Mouse (Mus musculus) T-cell, adult 2 months (primary cell): ENCODE data around the gene Rbl2.

ENCODE experiments used
- DNase-seq: peaks from one replicate; pipeline ENCODE4 v3.0.0; 2022; ENCODE audit warnings: low spot score

Gene Rbl2

DNA sequence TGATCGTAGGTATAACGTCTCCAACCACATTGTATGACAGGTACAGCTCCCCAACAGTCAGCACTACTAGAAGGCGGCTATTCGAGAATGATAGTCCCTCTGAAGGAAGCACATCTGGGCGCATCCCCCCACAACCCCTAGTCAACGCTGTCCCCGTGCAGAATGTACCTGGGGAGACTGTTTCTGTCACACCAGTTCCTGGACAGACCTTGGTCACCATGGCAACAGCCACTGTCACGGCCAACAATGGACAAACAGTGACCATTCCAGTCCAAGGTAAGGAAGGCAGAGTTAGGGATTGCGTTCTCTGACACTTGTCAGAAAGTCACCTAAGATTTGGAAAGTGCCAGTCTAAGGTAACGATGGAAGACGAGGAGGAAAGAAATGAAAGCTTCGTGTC is 36.4 kb downstream of the Rbl2 start:
- no peak for DNase-seq

- peak; percentile 26 for DNase-seq
Observed at GRCm38 (mm10) chr8:91111868-91112477, 42.1 kb downstream of the Rbl2 start.

- DNase-seq = no peak
Observed at GRCm38 (mm10) chr8:91114428-91114827, 44.6 kb downstream of the Rbl2 start.

GRCm38 (mm10) chr8:91114910-91115309 is 45.1 kb downstream of the Rbl2 start:
- DNase-seq = no peak

DNA sequence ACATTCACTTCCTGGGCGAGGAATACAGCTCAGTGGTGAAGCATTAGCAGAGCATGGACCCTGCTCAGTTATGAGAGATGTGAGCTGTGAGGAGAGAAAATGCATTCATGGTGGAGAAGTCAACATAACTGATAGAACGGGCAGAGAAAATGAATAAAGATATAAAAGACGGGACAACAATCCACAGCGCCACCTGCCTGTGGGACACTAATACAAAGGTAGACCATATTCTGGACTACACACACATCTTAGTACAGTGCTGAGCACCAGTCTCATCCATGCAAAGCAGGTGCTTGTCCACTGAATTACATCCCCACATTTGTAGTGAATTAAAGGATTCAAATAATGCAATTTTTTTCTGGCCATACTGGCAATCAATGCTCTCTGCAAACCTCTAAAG is 47.7 kb downstream of the Rbl2 start:
- DNase-seq = no peak

GRCm38 (mm10) chr8:91118131-91118530 is 48.3 kb downstream of the Rbl2 start:
- DNase-seq = no peak

GRCm38 (mm10) chr8:91124315-91124714 is 54.5 kb downstream of the Rbl2 start:
- no peak for DNase-seq

- no peak for DNase-seq
Observed at GRCm38 (mm10) chr8:91126786-91127185, 56.9 kb downstream of the Rbl2 start.

DNA sequence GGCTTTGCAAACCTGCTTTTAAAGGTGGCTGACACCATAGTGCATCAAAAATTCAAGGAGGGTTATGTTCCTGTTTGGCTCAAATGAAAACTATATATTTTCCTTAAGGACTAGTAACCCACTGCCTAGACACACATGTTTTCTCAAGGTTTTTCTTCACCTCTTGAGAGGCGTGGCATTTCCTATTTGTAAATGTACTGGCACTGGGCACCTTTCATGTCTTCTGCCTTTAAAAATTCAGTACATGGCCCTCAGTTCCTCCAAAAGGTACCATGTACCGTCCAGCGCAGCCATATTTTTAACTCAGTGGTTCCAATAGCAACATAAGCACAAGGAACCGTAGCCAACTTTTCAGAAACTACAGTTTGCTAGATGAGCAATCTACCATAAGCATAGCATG is 62.9 kb downstream of the Rbl2 start:
- DNase-seq = no peak

DNA sequence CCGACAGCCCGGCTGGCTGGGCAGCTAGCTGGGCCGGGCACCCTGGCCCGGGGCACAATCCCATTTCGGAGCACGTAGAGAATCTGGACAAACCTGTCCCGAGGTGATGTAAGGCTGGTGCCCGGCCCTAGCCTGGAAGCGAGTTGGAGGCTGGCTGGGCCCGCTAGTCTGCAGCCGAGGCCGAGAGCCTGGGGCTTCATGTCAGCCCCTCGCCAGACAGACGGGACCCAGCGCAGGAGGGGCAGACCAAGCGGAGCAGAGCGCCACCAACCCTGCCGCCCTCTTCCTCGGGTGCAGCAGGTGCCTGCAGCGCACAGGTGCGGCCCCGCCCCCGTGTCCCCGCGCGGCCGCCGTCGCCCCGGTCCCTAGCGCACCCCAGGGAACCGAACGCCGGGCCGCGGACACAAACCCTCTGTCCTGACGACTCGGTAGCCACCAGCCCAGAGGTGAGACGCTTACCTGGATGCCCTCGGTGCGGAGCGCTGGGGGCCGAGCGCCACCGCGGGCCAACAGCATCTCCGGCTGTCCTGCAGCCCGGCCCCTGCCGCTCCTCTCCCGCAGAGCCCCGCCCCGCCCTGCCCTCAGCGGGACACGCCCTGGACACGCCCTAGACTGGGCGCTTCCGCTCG is 63.7 kb downstream of the Rbl2 start:
- no peak for DNase-seq

- peak; percentile 97 for DNase-seq
Observed at GRCm38 (mm10) chr8:91134070-91134475, 64.2 kb downstream of the Rbl2 start.

DNA sequence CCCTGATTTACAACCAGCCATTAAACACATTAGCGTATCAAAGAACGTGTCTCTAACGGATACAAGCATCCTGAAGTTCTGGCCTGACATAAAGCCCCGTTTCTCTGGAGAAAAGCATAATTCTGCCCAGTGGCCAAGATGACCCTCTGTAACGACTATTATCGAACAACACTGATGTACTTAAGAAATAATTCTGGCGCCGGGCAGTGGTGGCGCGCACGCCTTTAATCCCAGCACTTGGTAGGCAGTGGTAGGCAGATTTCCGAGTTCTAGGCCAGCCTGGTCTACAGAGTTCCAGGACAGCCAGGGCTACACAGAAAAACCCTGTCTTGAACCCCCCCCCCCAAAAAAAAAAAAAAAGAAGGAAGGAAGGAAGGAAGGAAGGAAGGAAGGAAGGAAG is 64.8 kb downstream of the Rbl2 start:
- DNase-seq = no peak

DNA sequence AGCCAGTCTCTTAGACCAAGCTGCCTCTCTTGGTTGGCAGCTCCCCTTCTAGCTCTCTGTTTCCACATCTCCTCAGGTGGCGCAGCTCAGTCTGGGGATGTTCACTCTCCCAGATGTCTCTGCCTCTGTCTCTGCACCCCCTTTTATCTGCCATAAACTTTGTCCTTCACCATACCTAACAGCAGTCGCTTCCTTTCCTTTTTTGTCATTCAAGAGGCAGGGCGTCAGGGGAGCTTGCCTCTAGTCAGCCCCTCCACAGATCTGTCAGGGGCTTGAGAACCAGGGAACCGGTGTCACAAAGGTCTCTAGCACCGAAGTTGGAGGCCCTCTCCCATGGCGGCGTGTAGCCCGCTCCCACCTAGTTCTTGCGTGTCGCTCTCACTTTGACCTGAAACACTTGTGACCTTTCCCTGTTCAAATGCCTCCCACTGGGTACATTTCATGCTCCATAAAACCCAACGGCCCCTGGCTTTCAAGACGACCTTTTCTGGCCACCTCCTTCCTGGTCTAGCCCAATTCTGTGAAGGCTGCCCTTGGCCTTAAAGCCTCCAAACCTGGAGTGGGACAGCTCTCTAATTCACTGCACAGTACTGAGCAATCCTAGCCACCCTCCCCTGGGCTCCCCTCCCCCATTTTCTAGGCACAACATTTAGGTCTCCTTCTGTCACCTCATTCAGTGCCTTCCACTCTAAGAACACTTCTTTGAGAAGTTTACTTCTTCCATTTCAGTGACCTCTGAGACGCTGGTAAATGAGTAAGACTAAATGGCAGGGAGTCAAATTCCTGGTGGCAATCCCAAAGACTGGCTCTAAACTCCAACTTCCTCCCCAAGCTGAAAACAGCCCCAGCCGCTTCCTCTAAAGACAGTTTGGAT is 65.7 kb downstream of the Rbl2 start:
- no peak for DNase-seq

DNA sequence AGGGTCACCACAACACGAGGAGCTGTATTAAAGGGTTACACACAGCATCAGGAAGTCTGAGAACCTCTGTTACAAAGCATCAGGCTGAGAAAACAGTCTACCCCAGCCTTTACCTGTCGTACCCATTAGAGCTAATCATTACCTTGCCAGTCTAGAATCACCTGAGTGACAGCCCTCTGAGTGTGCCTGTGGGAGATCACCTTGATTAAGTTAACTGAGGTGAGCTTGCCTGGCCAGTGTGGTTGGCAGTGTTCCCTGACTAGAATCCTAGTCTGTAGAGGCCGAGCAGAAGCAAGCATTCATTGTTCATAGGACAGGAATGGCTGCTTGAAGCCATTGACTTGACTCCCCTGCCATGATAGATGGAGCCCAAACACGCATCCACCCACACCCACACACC is 71.0 kb downstream of the Rbl2 start:
- no peak for DNase-seq

DNA sequence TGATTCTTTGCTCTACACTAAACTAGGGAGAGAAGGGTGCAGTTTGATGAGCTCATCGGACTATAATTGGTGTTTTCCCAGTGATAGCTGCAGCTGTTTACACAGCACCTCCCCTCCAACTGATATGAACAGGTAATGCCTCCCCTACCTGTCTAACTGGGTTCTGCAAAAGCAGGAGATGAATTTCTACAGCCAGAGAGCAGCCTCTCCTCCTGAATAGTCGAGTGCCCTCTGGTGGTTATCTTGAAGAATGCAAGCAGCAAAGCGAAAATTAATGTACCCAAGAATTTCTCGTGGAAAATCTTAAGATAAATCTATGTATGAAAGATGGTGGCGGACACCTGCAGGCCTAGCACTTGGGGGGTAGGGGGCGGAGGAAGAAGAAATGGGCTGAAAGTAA is 77.9 kb downstream of the Rbl2 start:
- DNase-seq = peak; percentile 45

DNA sequence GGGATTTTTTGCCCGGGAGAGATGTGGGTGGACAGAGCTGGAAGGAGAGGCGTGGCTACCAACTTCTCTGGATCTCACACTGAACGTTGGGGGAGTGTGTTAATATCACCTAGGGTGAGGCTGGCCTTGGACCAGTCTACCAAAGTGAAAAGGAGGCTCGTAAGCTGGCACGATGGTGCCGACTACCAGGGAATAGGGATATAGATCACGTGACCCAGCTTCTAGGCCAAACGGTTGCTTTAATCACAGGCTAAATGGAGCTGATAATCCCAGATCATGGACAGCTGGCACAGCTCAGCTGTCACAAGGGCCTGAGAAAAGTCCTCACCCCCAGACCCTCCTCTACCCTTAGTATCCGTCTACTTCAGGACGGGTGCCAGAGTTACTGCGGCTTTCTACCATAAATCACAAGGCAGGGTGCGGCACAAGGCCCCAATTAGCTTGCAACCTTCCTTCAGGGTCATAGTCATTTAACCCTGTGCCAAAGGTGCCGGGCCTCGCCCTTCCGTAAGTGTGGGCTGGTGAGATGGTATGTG is 78.9 kb downstream of the Rbl2 start:
- DNase-seq = no peak

GRCm38 (mm10) chr8:91149298-91149697 is 79.4 kb downstream of the Rbl2 start:
- no peak for DNase-seq

DNA sequence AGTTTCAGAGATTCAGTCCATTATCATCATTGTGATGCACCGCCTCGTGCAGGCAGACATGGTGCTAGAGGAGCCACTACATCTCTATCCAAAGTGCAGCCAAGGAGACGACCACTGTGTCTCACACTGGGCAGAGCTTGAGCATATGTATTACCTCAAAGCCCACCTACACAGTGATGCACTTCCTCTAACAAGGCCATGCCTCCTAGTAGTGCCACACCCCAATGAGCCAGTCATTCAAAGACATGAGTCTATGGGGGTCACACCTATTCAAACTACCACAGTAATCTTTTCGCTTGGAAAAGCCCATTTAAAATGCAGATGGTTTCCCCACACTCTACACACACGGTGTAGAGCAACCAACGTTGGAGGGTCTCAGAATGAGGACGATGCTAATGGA is 81.7 kb downstream of the Rbl2 start:
- DNase-seq = no peak

DNA sequence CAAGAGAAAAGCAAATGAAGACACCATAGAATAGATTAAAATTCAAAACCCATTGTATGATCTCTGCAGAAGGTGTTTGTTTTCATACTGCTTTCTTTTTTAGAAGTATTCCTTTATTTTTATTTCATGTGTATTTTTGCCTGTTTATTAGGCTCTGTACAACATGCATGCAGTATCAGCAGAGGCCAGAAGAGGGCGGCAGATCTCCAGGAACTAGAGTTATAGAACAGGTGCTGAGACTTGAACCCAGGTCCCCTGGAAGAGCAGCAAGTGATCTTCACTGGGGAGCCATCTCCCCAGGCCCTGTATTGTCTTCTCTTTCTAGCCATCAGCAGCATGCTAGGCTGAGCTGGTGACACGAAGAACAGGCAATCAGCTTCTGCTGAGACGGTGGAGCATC is 84.0 kb downstream of the Rbl2 start:
- DNase-seq = no peak

DNA sequence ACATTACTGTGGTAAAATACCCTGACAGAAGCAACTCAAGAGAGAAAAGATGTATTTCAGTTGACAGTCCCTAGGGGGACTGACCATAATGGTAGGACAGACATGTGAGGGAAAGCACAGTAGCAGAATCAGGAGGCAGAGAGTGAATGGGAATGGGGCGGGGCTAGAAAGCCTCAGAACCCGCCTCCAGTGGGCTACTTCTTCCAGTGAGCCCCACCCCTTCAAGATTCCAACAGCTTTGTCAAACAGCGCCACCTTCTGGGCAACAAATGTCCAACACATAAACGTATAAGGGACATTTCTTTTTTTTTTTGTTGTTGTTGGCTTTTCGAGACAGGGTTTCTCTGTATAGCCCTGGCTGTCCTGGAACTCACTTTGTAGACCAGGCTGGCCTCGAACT is 84.7 kb downstream of the Rbl2 start:
- DNase-seq = no peak

- no peak for DNase-seq
Observed at GRCm38 (mm10) chr8:91158617-91159016, 88.8 kb downstream of the Rbl2 start.

- peak; percentile 9 for DNase-seq
Observed at GRCm38 (mm10) chr8:91159959-91160800, 90.3 kb downstream of the Rbl2 start.
